Mouse (Mus musculus): ENCODE data around the gene Wfdc13. TPM values are rescaled to one million over a fixed set of nuclear protein-coding genes. Genes with fewer than 3 reads are reported as not detected.

The Wfdc13 gene
- polyA plus RNA-seq, 1 experiment from 2014 or later, result not detected

DNA sequence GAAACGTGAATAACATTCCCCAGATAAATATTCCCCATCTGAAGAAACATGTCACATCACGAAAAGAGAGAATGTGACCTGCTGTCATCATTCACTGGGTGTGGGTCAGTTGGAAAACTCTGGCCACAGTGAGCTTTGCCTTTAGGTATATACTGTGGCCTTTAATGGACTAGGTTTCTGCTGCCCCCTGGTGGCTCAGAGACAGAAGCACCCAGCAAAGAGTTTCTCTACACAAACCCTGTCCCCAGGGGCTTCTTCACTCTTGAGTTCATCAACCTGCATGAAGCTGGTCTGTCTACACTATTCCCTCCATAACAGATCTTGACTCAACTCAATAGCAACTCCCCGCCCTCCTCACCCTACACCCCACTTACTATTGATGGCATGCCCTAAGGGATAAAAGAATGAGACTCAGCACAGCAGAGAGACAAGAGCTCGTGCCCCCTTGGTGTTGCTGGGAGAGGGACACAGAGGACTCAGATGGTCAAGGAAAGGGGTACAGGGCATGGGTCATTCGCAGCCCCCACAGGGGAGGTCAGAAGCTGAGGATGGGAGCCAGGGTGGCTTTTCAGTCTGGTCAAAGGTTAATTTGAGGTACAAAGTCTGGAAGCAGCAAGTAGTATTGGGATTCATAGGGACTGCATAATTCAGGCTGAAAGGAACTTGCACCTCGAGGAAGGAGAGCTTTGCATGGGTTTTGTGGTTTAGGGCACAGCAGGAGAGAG, 41.1 kb downstream of the Wfdc13 start:
- Histone ChIP-seq H3K9ac (no peak overlapping the region), H3K4me2 (no peak overlapping the region), H3K4me3 (no peak overlapping the region), H3K36me3 (no peaks in the 10 kb centered on the region), H3K4me1 (replicated peaks) (no peaks in the 10 kb centered on the region), H3K27ac (replicated peaks) (no peak overlapping the region), H3K27me3 (no peaks in the 10 kb centered on the region), H3K9me3 (no peaks in the 10 kb centered on the region)
- WGBS, result 21% methylated on average over 6 of the region's 6 CpGs
- no peak; the same call in 1 of the 2 replicates for ATAC-seq (ENCODE audit: low FRiP score, low read depth)

DNA sequence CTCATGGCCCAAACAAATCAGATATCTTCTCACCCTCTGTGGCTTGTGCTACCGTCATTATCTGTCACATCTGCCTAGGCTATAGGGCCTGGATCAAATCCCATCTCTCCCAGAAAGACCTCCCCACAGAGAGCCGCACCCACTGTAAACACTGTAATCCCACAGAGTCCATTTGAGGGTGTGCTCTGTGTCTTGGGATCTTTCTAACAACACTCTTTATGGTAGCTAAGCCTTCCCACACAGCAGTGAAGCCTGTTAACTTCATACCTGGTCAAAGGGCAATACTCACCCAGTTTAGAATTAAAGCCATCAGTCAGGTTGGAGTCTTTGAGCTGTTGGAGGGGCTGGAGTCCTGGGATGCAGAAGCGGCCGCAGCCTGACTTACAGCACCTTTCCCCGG, 46.8 kb downstream of the Wfdc13 start:
- H3K4me3 ChIP-seq, result no peak overlapping the region
- H3K36me3 ChIP-seq, result no peaks in the 10 kb centered on the region
- no peaks in the 10 kb centered on the region for H3K27me3 ChIP-seq
- no peak overlapping the region for H3K27ac ChIP-seq (replicated peaks)
- WGBS, result 85% methylated on average over 5 of the region's 5 CpGs
- H3K9ac ChIP-seq, result no peak overlapping the region
- ATAC-seq (ENCODE audit: low FRiP score, low read depth), result no peak
- H3K9me3 ChIP-seq, result no peaks in the 10 kb centered on the region
- no peaks in the 10 kb centered on the region for H3K4me1 ChIP-seq (replicated peaks)
- no peak overlapping the region for H3K4me2 ChIP-seq

DNA sequence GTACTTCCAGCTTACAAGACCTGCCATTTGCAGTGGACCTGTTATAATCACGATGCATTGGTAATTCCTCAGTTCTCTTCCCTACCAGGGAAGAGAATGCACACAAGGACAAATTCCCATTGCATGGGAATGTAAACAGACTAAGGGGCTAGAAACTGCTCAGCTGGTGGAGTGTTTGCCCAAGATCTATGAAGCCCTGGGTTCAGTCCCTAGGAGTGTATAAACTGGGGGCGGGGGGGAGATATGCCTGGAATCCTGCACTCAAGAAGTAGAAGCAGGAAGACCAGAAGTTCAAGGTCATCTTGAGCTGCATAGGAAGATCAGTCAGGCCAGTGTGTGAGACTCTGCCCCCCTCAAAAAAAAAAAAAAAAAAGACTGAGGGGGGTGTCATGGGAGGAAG, 48.4 kb downstream of the Wfdc13 start:
- Histone ChIP-seq H3K4me1 (replicated peaks) (no peaks in the 10 kb centered on the region), H3K27me3 (no peaks in the 10 kb centered on the region), H3K9me3 (no peaks in the 10 kb centered on the region), H3K36me3 (no peaks in the 10 kb centered on the region), H3K9ac (no peak overlapping the region), H3K27ac (replicated peaks) (no peak overlapping the region), H3K4me3 (no peak overlapping the region), H3K4me2 (no peak overlapping the region)
- ATAC-seq (ENCODE audit: low FRiP score, low read depth), result no peak
- WGBS, result 93% methylated on average over 2 of the region's 2 CpGs

DNA sequence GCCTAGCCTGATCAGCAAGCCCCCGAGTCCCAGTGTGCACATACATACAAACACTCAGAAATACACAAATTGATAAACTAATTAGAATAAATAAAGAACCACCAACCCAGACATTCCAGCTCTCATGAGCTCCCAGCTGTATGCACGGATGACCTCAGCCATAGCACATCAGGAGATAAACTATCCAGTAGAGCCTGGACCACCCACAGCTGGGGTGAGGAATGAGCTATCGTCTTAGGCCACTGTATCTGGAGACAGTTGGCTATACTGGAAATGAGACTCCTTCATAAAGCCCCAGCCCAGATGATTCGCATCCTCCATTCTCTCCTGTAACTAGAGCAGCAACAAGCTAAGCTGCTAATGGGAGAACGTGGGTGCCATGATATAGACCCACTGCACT, 49.9 kb downstream of the Wfdc13 start:
- no peak overlapping the region for H3K9ac ChIP-seq
- H3K27ac ChIP-seq (replicated peaks), result no peak overlapping the region
- no peak for ATAC-seq (ENCODE audit: low FRiP score, low read depth)
- no peaks in the 10 kb centered on the region for H3K27me3 ChIP-seq
- H3K36me3 ChIP-seq, result no peaks in the 10 kb centered on the region
- WGBS, result 87% methylated on average over 5 of the region's 5 CpGs
- no peaks in the 10 kb centered on the region for H3K4me1 ChIP-seq (replicated peaks)
- no peaks in the 10 kb centered on the region for H3K9me3 ChIP-seq
- no peak overlapping the region for H3K4me2 ChIP-seq
- H3K4me3 ChIP-seq, result no peak overlapping the region

DNA sequence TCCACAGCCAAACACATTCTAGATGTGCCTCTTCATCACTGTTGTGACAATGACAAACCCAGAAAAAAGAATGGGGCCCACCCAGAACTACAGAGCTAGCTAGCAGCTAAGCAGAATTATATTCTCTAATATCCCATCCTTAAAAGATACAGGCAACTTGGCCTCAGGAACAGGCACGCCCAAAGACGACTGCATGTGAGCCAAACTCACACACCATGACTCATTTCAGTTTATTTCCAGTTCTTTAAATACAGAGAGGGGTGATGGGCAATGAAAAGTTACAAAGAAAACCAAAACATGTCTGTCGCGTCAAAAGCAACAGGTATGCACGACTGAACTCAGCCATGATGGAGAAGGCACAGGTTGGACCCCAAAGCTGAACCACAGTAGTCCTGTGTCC, 50.5 kb downstream of the Wfdc13 start:
- WGBS, result 89% methylated on average over 5 of the region's 5 CpGs
- no peaks in the 10 kb centered on the region for H3K4me1 ChIP-seq (replicated peaks)

More for the DNA sequence above, 50.5 kb downstream of the Wfdc13 start:
- Histone ChIP-seq H3K9me3 (no peaks in the 10 kb centered on the region), H3K36me3 (no peaks in the 10 kb centered on the region), H3K27ac (replicated peaks) (no peak overlapping the region), H3K4me2 (no peak overlapping the region), H3K9ac (no peak overlapping the region), H3K27me3 (no peaks in the 10 kb centered on the region), H3K4me3 (no peak overlapping the region)
- ATAC-seq (ENCODE audit: low FRiP score, low read depth), result no peak

Other genes with a start within 250 kb of the Wfdc13 start
- 9.4 and 10.4 TPM in 2 replicates for gene Sdc4, start 241.2 kb upstream of the Wfdc13 start, polyA plus RNA-seq (2015; fragmentation: Nextera tagmentation; extraction: Ambion mirVana)
- gene Sys1, start 228.1 kb upstream of the Wfdc13 start, polyA plus RNA-seq (2015; fragmentation: Nextera tagmentation; extraction: Ambion mirVana), result 82.7 and 88.2 TPM in 2 replicates
- gene Gm20458, start 224.1 kb upstream of the Wfdc13 start, polyA plus RNA-seq (2015; fragmentation: Nextera tagmentation; extraction: Ambion mirVana), result 5.0 and 6.6 TPM in 2 replicates
- not detected in 2 replicates for gene Trp53tg5, start 211.4 kb upstream of the Wfdc13 start, polyA plus RNA-seq (2015; fragmentation: Nextera tagmentation; extraction: Ambion mirVana)
- gene Dbndd2, start 199.0 kb upstream of the Wfdc13 start, polyA plus RNA-seq (2015; fragmentation: Nextera tagmentation; extraction: Ambion mirVana), result 22.8 and 23.1 TPM in 2 replicates
- gene Pigt, start 187.6 kb upstream of the Wfdc13 start, polyA plus RNA-seq (2015; fragmentation: Nextera tagmentation; extraction: Ambion mirVana), result 93.4 and 103 TPM in 2 replicates
- gene Wfdc2, start 122.7 kb upstream of the Wfdc13 start, polyA plus RNA-seq (2015; fragmentation: Nextera tagmentation; extraction: Ambion mirVana), result 1.1 and 4.4 TPM in 2 replicates
- gene Spint3, start 111.6 kb upstream of the Wfdc13 start, polyA plus RNA-seq (2015; fragmentation: Nextera tagmentation; extraction: Ambion mirVana), result not detected in 2 replicates
- gene Wfdc6a, start 99.7 kb upstream of the Wfdc13 start, polyA plus RNA-seq (2015; fragmentation: Nextera tagmentation; extraction: Ambion mirVana), result not detected in 2 replicates
- 0.21 TPM in 1 of 2 replicates, not detected in the other for gene Eppin, start 91.5 kb upstream of the Wfdc13 start, polyA plus RNA-seq (2015; fragmentation: Nextera tagmentation; extraction: Ambion mirVana)
- gene Wfdc6b, start 71.6 kb upstream of the Wfdc13 start, polyA plus RNA-seq (2015; fragmentation: Nextera tagmentation; extraction: Ambion mirVana), result not detected in 2 replicates
- not detected in 2 replicates for gene Wfdc8, start 71.5 kb upstream of the Wfdc13 start, polyA plus RNA-seq (2015; fragmentation: Nextera tagmentation; extraction: Ambion mirVana)
- not detected in 2 replicates for gene Wfdc16, start 46.3 kb upstream of the Wfdc13 start, polyA plus RNA-seq (2015; fragmentation: Nextera tagmentation; extraction: Ambion mirVana)
- not detected in 2 replicates for gene Wfdc10, start 29.1 kb upstream of the Wfdc13 start, polyA plus RNA-seq (2015; fragmentation: Nextera tagmentation; extraction: Ambion mirVana)
- not detected in 2 replicates for gene Wfdc9, start 28.5 kb upstream of the Wfdc13 start, polyA plus RNA-seq (2015; fragmentation: Nextera tagmentation; extraction: Ambion mirVana)
- not detected in 2 replicates for gene Wfdc11, start 11.0 kb upstream of the Wfdc13 start, polyA plus RNA-seq (2015; fragmentation: Nextera tagmentation; extraction: Ambion mirVana)
- not detected in 2 replicates for gene Spint4, start 13.4 kb downstream of the Wfdc13 start, polyA plus RNA-seq (2015; fragmentation: Nextera tagmentation; extraction: Ambion mirVana)
- gene Spint5, start 30.2 kb downstream of the Wfdc13 start, polyA plus RNA-seq (2015; fragmentation: Nextera tagmentation; extraction: Ambion mirVana), result not detected in 2 replicates
- gene Wfdc3, start 60.8 kb downstream of the Wfdc13 start, polyA plus RNA-seq (2015; fragmentation: Nextera tagmentation; extraction: Ambion mirVana), result 1.6 and 1.7 TPM in 2 replicates
- gene Dnttip1, start 60.9 kb downstream of the Wfdc13 start, polyA plus RNA-seq (2015; fragmentation: Nextera tagmentation; extraction: Ambion mirVana), result 54.6 and 57.6 TPM in 2 replicates
- 78.0 and 107 TPM in 2 replicates for gene Ube2c, start 84.8 kb downstream of the Wfdc13 start, polyA plus RNA-seq (2015; fragmentation: Nextera tagmentation; extraction: Ambion mirVana)
- gene Tnnc2, start 94.9 kb downstream of the Wfdc13 start, polyA plus RNA-seq (2015; fragmentation: Nextera tagmentation; extraction: Ambion mirVana), result 0.97 and 2.4 TPM in 2 replicates
- gene Snx21, start 100.7 kb downstream of the Wfdc13 start, polyA plus RNA-seq (2015; fragmentation: Nextera tagmentation; extraction: Ambion mirVana), result 39.6 and 44.8 TPM in 2 replicates
- 21.4 and 21.5 TPM in 2 replicates for gene Acot8, start 119.8 kb downstream of the Wfdc13 start, polyA plus RNA-seq (2015; fragmentation: Nextera tagmentation; extraction: Ambion mirVana)
- 16.8 TPM in 2 replicates for gene Zswim3, start 120.0 kb downstream of the Wfdc13 start, polyA plus RNA-seq (2015; fragmentation: Nextera tagmentation; extraction: Ambion mirVana)
- gene Zswim1, start 137.6 kb downstream of the Wfdc13 start, polyA plus RNA-seq (2015; fragmentation: Nextera tagmentation; extraction: Ambion mirVana), result 24.9 and 29.2 TPM in 2 replicates
- gene Spata25, start 143.4 kb downstream of the Wfdc13 start, polyA plus RNA-seq (2015; fragmentation: Nextera tagmentation; extraction: Ambion mirVana), result 0.34 TPM in 1 of 2 replicates, not detected in the other
- gene Ctsa, start 147.8 kb downstream of the Wfdc13 start, polyA plus RNA-seq (2015; fragmentation: Nextera tagmentation; extraction: Ambion mirVana), result 97.0 and 105 TPM in 2 replicates
- gene Neurl2, start 148.3 kb downstream of the Wfdc13 start, polyA plus RNA-seq (2015; fragmentation: Nextera tagmentation; extraction: Ambion mirVana), result 6.3 and 7.9 TPM in 2 replicates
- 123 and 129 TPM in 2 replicates for gene Pltp, start 172.6 kb downstream of the Wfdc13 start, polyA plus RNA-seq (2015; fragmentation: Nextera tagmentation; extraction: Ambion mirVana)
- 78.5 and 81.7 TPM in 2 replicates for gene Pcif1, start 194.2 kb downstream of the Wfdc13 start, polyA plus RNA-seq (2015; fragmentation: Nextera tagmentation; extraction: Ambion mirVana)
- 13.7 and 18.3 TPM in 2 replicates for gene Zfp335, start 226.7 kb downstream of the Wfdc13 start, polyA plus RNA-seq (2015; fragmentation: Nextera tagmentation; extraction: Ambion mirVana)

Measured in hindbrain, embryonic 15.5 days (tissue).